Mouse (Mus musculus): Measurements from ENCODE around the gene Phyh.

DNA sequence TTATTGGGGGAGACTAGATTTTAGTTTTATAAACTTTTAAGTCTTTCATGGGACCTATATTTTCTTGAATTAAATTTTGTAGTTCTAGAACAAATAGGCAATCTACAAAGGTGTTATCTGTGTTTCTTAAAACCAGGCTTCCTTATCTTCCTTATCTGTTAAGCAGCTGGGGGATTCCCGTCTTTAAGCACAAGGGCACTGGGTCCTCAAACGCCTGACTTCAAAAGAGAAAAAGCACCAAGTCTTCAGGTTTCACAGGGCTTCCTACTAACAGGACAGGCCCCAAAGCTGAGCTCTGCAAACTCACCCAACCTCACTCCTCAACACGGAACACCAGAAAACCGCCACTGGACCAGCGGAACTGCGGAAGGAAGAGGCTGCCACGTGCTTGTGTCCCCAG, 10.9 kb upstream of the Phyh start:
- TF ChIP-seq POLR2A (IDR thresholded peaks at IDR 0.05; ENCODE audit: low read depth, low read length) (no peak), CTCF (conservative IDR thresholded peaks at IDR 0.05; ENCODE audit: insufficient read depth, insufficient read length, low read depth, low read length) (no peak)

Measured in kidney, adult 2 months (tissue).